Mouse (Mus musculus): ENCODE data around the gene Auts2. TPM values are rescaled to one million over a fixed set of nuclear protein-coding genes. Genes with fewer than 3 reads are reported as not detected.

Auts2 gene
- total and polyA plus RNA-seq, 3 experiments = not detected

DNA sequence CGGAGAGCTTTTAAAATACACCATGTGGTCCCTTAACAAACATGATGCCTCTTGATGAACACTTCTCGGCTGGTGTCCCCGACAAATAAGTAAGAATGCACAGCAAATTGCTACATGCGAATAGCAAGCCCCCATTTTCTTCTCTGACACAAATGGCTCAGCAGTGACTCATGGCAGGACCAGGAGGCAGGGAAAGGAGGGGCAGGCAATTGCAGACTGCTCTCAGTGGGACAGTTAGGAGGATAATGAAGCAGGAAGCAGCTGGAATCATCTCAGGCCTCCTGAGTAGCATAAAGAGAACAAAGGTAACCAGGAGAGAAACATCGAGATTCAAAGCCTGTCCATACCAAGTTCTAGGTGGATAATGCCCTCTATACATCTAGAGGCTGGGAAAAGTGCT lies 228.8 kb downstream of the Auts2 start:
- Histone ChIP-seq H3K36me3 (replicated peaks in 1 of 2; ENCODE audit: control insufficient read depth in 1 of 2, insufficient read depth in 1 of 2, low read length in 1 of 2) (no peaks in the 10 kb centered on the region), H3K27ac (ENCODE audit: insufficient read depth, low read depth) (no peak overlapping the region), H3K79me2 (replicated peaks; ENCODE audit: control insufficient read depth, extremely low read depth, insufficient read depth, poor library complexity, severe bottlenecking) (no peaks in the 10 kb centered on the region), H3K9me3 (replicated peaks; ENCODE audit: low read length) (peaks cover 75% of the 10 kb centered on the region), H3K9ac (ENCODE audit: insufficient read depth, low read depth) (no peak overlapping the region), H3K27me3 (replicated peaks) (no peaks in the 10 kb centered on the region), H3K4me3 (replicated peaks in 1 of 3; ENCODE audit: low read depth in 2 of 3, low read length in 2 of 3, poor library complexity in 1 of 3) (no peak overlapping the region), H3K4me2 (ENCODE audit: insufficient read depth, low read depth, poor library complexity, severe bottlenecking) (no peak overlapping the region), H3K4me1 (ENCODE audit: control insufficient read depth in 1 of 2, insufficient read depth in 2 of 2) (no peaks in the 10 kb centered on the region)
- no peak for DNase-seq (ENCODE audit: extremely low read depth)
- dilution Hi-C loops (cut with MboI; ENCODE audit: extremely low pct_ligation_motif_present, extremely low pct_unique_long_range_greater_than_20kb, low sequenced_read_pairs) = no loop called here
- no peak for TF ChIP-seq GABPA (IDR thresholded peaks at IDR 0.05; ENCODE audit: insufficient replicate concordance, low read depth, low read length)
- no peak for TF ChIP-seq HCFC1 (IDR thresholded peaks at IDR 0.05; ENCODE audit: low read depth, low read length)
- no peak for TF ChIP-seq ELF1 (IDR thresholded peaks at IDR 0.05; ENCODE audit: low read depth, low read length)
- no peak for TF ChIP-seq PAX5 (IDR thresholded peaks at IDR 0.05; ENCODE audit: low read length)
- no peak for TF ChIP-seq MAFK (IDR thresholded peaks at IDR 0.05; ENCODE audit: insufficient replicate concordance, low read length)
- no peak for TF ChIP-seq NRF1 (IDR thresholded peaks at IDR 0.05; ENCODE audit: low read depth, low read length)
- TF ChIP-seq POLR2A (IDR thresholded peaks at IDR 0.05; ENCODE audit: low read depth, low read length) = no peak
- TF ChIP-seq RAD21 (IDR thresholded peaks at IDR 0.05; ENCODE audit: low read depth, low read length) = no peak
- in situ Hi-C loops (cut with MboI; ENCODE audit: low pct_ligation_motif_present, low pct_unique_long_range_greater_than_20kb, low sequenced_read_pairs) = no loop called here

DNA sequence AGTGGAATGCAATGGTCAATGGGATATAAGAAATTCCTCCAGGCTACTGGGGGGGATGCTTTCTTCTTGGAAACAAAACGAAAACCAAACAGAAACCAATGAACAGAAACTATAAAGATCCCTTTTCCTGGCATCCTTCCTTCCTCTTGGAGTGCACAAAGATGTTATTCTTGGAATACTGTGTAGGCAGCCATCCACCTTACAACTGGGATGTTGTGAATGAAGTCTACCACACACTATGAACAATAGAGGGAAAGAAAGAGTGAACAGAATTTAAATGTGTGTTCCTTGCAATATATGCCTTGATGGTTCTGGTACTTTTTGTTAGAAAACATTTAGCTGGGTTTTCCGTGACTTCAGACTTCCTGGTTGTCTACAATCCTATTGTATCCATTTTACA lies 236.1 kb downstream of the Auts2 start:
- Histone ChIP-seq H3K9me3 (replicated peaks; ENCODE audit: low read length) (peaks cover 72% of the 10 kb centered on the region), H3K79me2 (replicated peaks; ENCODE audit: control insufficient read depth, extremely low read depth, insufficient read depth, poor library complexity, severe bottlenecking) (no peaks in the 10 kb centered on the region), H3K4me1 (ENCODE audit: control insufficient read depth in 1 of 2, insufficient read depth in 2 of 2) (no peaks in the 10 kb centered on the region), H3K4me3 (replicated peaks in 1 of 3; ENCODE audit: low read depth in 2 of 3, low read length in 2 of 3, poor library complexity in 1 of 3) (no peak overlapping the region), H3K9ac (ENCODE audit: insufficient read depth, low read depth) (no peak overlapping the region), H3K36me3 (replicated peaks in 1 of 2; ENCODE audit: control insufficient read depth in 1 of 2, insufficient read depth in 1 of 2, low read length in 1 of 2) (no peaks in the 10 kb centered on the region), H3K27me3 (replicated peaks) (no peaks in the 10 kb centered on the region), H3K4me2 (ENCODE audit: insufficient read depth, low read depth, poor library complexity, severe bottlenecking) (no peak overlapping the region), H3K27ac (ENCODE audit: insufficient read depth, low read depth) (no peak overlapping the region)
- DNase-seq (ENCODE audit: extremely low read depth) = no peak
- dilution Hi-C loops (cut with MboI; ENCODE audit: extremely low pct_ligation_motif_present, extremely low pct_unique_long_range_greater_than_20kb, low sequenced_read_pairs) = no loop called here
- TF ChIP-seq USF1 (IDR thresholded peaks at IDR 0.05; ENCODE audit: low read depth, low read length) = no peak
- in situ Hi-C loops (cut with MboI; ENCODE audit: low pct_ligation_motif_present, low pct_unique_long_range_greater_than_20kb, low sequenced_read_pairs) = no loop called here

DNA sequence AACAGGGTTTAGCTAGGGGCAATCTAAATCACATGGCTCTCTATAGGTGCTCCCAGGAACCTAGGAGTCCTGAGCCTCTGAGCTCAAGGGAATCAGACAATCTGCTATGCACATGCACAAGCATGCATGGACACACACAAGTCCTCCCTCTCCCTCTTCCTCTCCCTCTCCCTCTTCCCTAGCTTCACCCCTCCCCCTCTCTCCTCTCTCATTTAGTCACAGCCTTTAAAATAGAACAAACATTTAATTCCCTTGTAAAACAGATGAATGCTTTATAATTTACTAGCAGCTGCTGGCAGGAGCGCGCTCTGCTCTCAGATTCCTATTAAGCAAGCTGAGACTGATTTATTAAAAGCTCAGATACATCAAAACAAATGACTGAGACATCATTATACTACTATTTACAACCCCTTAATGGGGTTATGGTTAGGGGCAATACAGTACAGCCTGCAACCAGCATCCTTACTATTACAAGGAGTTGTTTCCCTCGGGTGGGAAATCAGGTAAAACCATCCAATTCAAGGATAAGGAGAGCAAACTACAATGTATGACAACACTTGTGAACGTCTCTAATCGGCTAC lies 237.7 kb downstream of the Auts2 start:
- Histone ChIP-seq H3K79me2 (replicated peaks; ENCODE audit: control insufficient read depth, extremely low read depth, insufficient read depth, poor library complexity, severe bottlenecking) (no peaks in the 10 kb centered on the region), H3K9me3 (replicated peaks; ENCODE audit: low read length) (peaks cover 66% of the 10 kb centered on the region), H3K27me3 (replicated peaks) (no peaks in the 10 kb centered on the region), H3K4me2 (ENCODE audit: insufficient read depth, low read depth, poor library complexity, severe bottlenecking) (no peak overlapping the region), H3K4me3 (replicated peaks in 1 of 3; ENCODE audit: low read depth in 2 of 3, low read length in 2 of 3, poor library complexity in 1 of 3) (no peak overlapping the region), H3K27ac (ENCODE audit: insufficient read depth, low read depth) (no peak overlapping the region), H3K36me3 (replicated peaks in 1 of 2; ENCODE audit: control insufficient read depth in 1 of 2, insufficient read depth in 1 of 2, low read length in 1 of 2) (no peaks in the 10 kb centered on the region), H3K4me1 (ENCODE audit: control insufficient read depth in 1 of 2, insufficient read depth in 2 of 2) (no peaks in the 10 kb centered on the region), H3K9ac (ENCODE audit: insufficient read depth, low read depth) (no peak overlapping the region)
- in situ Hi-C loops (cut with MboI; ENCODE audit: low pct_ligation_motif_present, low pct_unique_long_range_greater_than_20kb, low sequenced_read_pairs) = no loop called here
- dilution Hi-C loops (cut with MboI; ENCODE audit: extremely low pct_ligation_motif_present, extremely low pct_unique_long_range_greater_than_20kb, low sequenced_read_pairs) = no loop called here
- no peak for DNase-seq (ENCODE audit: extremely low read depth)
- TF ChIP-seq POLR2AphosphoS2 (IDR thresholded peaks at IDR 0.05; ENCODE audit: low read depth, low read length) (no peak), SMC3 (IDR thresholded peaks at IDR 0.05; ENCODE audit: low read depth, low read length) (no peak), MYC (IDR thresholded peaks at IDR 0.05; ENCODE audit: low read depth, low read length) (no peak), ZC3H11A (IDR thresholded peaks at IDR 0.05; ENCODE audit: low read depth, low read length) (no peak), ELF1 (IDR thresholded peaks at IDR 0.05; ENCODE audit: low read depth, low read length) (no peak), NELFE (IDR thresholded peaks at IDR 0.05; ENCODE audit: low read depth, low read length) (no peak), MXI1 (IDR thresholded peaks at IDR 0.05; ENCODE audit: low read depth, low read length) (no peak), EP300 (IDR thresholded peaks at IDR 0.05; ENCODE audit: low read length) (no peak), KAT2A (IDR thresholded peaks at IDR 0.05; ENCODE audit: insufficient replicate concordance, low read length) (no peak), JUND (conservative IDR thresholded peaks at IDR 0.05; ENCODE audit: low read depth, low read length) (no peak), ZMIZ1 (IDR thresholded peaks at IDR 0.05; ENCODE audit: low read depth, low read length) (no peak), MAZ (IDR thresholded peaks at IDR 0.05; ENCODE audit: low read depth, low read length) (no peak), RCOR1 (conservative IDR thresholded peaks at IDR 0.05; ENCODE audit: low read depth, low read length) (no peak), GABPA (IDR thresholded peaks at IDR 0.05; ENCODE audit: insufficient replicate concordance, low read depth, low read length) (no peak), JUN (IDR thresholded peaks at IDR 0.05; ENCODE audit: insufficient read depth, low read depth, low read length) (no peak)

Measured in CH12.LX (cell line).